Mouse (Mus musculus): ENCODE results near the gene E130114P18Rik. TPM values are rescaled to one million over a fixed set of nuclear protein-coding genes. Genes with fewer than 3 reads are reported as not detected.

E130114P18Rik gene
- total and polyA plus RNA-seq, 2 experiments from 2014 or later = 15.2 to 19.3 TPM

DNA sequence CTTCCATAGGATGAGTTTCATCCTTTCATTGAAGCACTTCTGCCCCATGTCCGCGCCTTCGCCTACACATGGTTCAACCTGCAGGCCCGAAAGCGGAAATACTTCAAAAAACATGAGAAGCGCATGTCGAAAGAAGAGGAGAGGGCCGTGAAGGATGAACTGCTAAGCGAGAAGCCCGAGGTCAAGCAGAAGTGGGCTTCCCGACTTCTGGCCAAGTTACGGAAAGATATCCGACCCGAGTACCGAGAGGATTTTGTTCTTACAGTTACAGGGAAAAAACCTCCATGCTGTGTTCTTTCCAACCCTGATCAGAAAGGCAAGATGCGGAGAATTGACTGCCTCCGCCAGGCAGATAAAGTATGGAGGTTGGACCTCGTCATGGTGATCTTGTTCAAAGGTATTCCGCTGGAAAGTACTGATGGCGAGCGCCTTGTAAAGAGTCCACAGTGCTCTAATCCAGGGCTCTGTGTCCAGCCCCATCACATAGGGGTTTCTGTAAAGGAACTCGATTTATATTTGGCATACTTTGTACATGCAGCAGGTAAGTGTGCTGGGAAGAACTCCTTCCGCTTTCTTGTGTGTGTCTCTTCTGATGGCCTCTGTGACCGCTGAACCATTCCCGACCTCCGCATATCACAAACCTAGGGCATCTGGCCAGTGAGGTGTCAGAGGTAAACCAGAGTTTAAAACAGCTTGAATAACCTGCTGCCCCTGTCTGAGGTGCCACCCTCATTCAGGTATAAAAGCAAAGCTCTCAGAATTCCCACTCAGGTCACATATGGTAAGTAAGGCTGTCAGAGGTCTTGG lies 5.4 kb upstream of the E130114P18Rik start:
- no peak overlapping the region for H3K27ac ChIP-seq (ENCODE audit: low read depth, low read length)

DNA sequence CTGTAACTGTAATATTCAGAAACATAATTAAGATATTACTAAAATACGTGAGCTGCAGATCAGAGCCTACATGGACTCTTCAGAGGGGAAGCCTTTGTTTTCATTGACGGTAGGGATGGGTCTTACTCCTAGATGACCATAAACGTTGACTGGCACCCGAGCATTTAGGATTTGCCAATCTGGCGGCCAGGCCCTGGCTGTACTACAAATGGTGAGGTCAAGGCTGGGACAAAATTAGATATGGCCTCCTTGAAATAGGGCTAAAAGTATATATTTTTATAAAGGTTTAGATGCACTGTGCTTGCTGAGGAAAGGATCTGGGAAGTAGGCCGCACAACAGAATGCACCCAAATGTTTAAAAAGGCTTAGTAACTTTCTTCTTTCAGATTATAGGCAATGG lies 4.6 kb upstream of the E130114P18Rik start:
- Histone ChIP-seq H3K9ac (no peak overlapping the region), H3K9me3 (ENCODE audit: low read length) (no peaks in the 10 kb centered on the region), H3K27me3 (ENCODE audit: insufficient read depth, low read length) (no peaks in the 10 kb centered on the region), H3K36me3 (ENCODE audit: insufficient read depth) (no peaks in the 10 kb centered on the region), H3K27ac (ENCODE audit: low read depth, low read length) (peak overlapping the region; percentile 0; the same call in 1 of the 2 replicates), H3K4me1 (ENCODE audit: insufficient read depth) (peaks cover under 1% of the 10 kb centered on the region; the same call in 1 of the 2 replicates), H3K4me3 (ENCODE audit: low read depth, low read length) (no peak overlapping the region), H3K4me2 (ENCODE audit: low read depth) (peak overlapping the region; percentile 33)
- 64% methylated on average over 6 of the region's 6 CpGs for WGBS
- no peak for TF ChIP-seq CTCF (IDR thresholded peaks at IDR 0.05; ENCODE audit: low read depth)
- ATAC-seq (no peak), DNase-seq (peak; percentile 23)

More for the DNA sequence above, 5.4 kb upstream of the E130114P18Rik start:
- ATAC-seq = no peak
- peak overlapping the region; percentile 33 for H3K4me2 ChIP-seq (ENCODE audit: low read depth)
- TF ChIP-seq CTCF (IDR thresholded peaks at IDR 0.05; ENCODE audit: low read depth) = no peak
- H3K4me1 ChIP-seq (ENCODE audit: insufficient read depth) = peaks cover 3% of the 10 kb centered on the region; the same call in 1 of the 2 replicates
- no peaks in the 10 kb centered on the region for H3K27me3 ChIP-seq (ENCODE audit: insufficient read depth, low read length)
- H3K36me3 ChIP-seq (ENCODE audit: insufficient read depth) = no peaks in the 10 kb centered on the region
- DNase-seq = peak; percentile 12
- H3K9me3 ChIP-seq (ENCODE audit: low read length) = no peaks in the 10 kb centered on the region
- 87% methylated on average over 26 of the region's 26 CpGs for WGBS
- H3K9ac ChIP-seq = no peak overlapping the region
- H3K4me3 ChIP-seq (ENCODE audit: low read depth, low read length) = no peak overlapping the region

DNA sequence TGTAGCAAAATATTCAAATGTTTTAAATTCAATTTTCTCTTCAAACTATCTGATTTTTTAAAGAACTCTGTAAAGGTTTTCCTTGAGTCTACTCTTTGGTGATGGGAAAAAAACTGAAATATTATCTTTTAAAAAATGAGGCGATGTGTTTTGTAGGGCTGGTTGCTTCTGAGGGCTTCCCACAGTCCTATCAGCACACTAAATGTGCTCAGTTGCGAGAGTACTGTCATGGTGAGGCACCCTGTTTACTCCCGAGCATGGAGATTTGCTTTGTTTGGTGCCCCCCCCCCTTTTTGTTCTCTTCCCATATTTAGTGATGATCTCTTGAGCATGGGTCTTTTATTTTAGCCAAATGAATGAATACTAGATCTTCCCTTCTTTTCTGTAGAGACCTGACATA lies 4.2 kb upstream of the E130114P18Rik start:
- no peaks in the 10 kb centered on the region for H3K36me3 ChIP-seq (ENCODE audit: insufficient read depth)
- H3K9me3 ChIP-seq (ENCODE audit: low read length) = no peaks in the 10 kb centered on the region
- peak overlapping the region; percentile 33 for H3K4me2 ChIP-seq (ENCODE audit: low read depth)
- 64% methylated on average over 3 of the region's 3 CpGs for WGBS
- DNase-seq = peak; percentile 17
- no peak for TF ChIP-seq CTCF (IDR thresholded peaks at IDR 0.05; ENCODE audit: low read depth)
- no peak for ATAC-seq
- no peaks in the 10 kb centered on the region for H3K27me3 ChIP-seq (ENCODE audit: insufficient read depth, low read length)
- H3K4me1 ChIP-seq (ENCODE audit: insufficient read depth) = no peaks in the 10 kb centered on the region
- H3K9ac ChIP-seq = 0 out of 2 replicates have a peak overlapping the region, but pooled peaks have one; percentile 10
- H3K4me3 ChIP-seq (ENCODE audit: low read depth, low read length) = no peak overlapping the region
- H3K27ac ChIP-seq (ENCODE audit: low read depth, low read length) = peak overlapping the region; percentile 0; the same call in 1 of the 2 replicates

DNA sequence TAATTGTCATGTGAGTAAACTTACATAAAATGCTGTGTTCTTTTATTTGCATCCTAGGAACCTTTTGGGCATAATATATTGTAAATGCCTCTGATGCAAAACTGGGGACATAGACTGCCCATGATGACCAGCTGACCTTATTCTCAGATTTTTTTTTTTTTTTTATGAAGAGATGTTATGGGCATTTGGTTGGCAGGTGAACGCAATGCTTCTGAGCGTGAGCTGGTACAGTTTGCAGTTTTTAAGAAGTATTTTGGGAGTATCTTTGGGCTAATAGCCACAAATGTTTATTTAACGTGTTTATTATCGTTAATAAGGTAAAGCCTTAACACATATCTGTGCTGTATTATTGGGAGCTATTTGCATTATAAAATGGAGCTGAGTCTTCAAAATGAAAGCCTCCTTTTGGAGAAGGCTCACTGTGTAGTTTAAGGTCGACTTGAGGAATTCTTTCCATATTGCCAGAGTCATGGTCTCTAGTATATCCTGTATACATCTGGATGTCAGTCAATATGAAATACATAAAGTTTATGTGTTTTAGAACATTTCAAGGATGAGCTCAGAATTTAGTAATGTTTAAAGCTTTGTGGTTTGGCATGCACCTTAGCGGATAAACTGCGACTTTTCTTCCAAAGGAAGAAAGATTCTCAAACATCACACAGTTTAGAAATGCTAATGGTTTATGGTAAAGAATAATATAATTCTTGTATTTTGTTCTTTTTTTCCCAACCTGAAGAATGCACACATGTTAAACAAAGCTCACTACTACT lies 3.0 kb upstream of the E130114P18Rik start:
- no peak for TF ChIP-seq CTCF (IDR thresholded peaks at IDR 0.05; ENCODE audit: low read depth)
- no peaks in the 10 kb centered on the region for H3K27me3 ChIP-seq (ENCODE audit: insufficient read depth, low read length)
- H3K9me3 ChIP-seq (ENCODE audit: low read length) = no peaks in the 10 kb centered on the region
- peak overlapping the region; percentile 16; the same call in 1 of the 2 replicates for H3K27ac ChIP-seq (ENCODE audit: low read depth, low read length)
- H3K4me3 ChIP-seq (ENCODE audit: low read depth, low read length) = peak overlapping the region; percentile 78; the same call in 1 of the 2 replicates
- ATAC-seq = no peak
- H3K36me3 ChIP-seq (ENCODE audit: insufficient read depth) = no peaks in the 10 kb centered on the region
- 44% methylated on average over 7 of the region's 7 CpGs for WGBS
- 0 out of 2 replicates have a peak, but pooled peaks cover 2% of the 10 kb centered on the region for H3K4me1 ChIP-seq (ENCODE audit: insufficient read depth)
- H3K9ac ChIP-seq = peak overlapping the region; percentile 82; the same call in 1 of the 2 replicates
- DNase-seq = peak; percentile 38
- peak overlapping the region; percentile 82 for H3K4me2 ChIP-seq (ENCODE audit: low read depth)

DNA sequence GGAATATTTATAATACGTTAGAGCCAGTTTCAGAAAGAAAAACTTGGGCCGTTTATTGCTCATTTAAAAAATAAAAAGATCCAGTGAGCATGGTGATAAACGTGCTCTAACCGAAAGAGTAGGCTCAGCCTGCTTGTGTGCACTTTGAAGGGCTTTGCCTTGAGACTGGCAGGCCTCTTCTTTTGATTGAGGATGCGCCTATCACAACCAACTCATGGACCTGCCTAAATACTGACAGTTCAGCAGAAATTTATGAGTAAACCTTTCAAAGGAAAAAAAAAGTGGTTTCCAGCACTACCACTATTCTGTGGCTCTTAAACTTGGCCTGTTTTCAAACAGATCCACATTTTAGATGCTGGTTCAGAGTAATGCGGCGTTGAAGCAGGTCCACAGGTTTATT lies 2.1 kb upstream of the E130114P18Rik start:
- Histone ChIP-seq H3K4me3 (ENCODE audit: low read depth, low read length) (peak overlapping the region; percentile 78), H3K9ac (peak overlapping the region; percentile 82), H3K4me1 (ENCODE audit: insufficient read depth) (0 out of 2 replicates have a peak, but pooled peaks cover 10% of the 10 kb centered on the region), H3K27ac (ENCODE audit: low read depth, low read length) (peak overlapping the region; percentile 73), H3K4me2 (ENCODE audit: low read depth) (peak overlapping the region; percentile 82), H3K9me3 (ENCODE audit: low read length) (no peaks in the 10 kb centered on the region), H3K27me3 (ENCODE audit: insufficient read depth, low read length) (no peaks in the 10 kb centered on the region; the same call in 1 of the 2 replicates), H3K36me3 (ENCODE audit: insufficient read depth) (no peaks in the 10 kb centered on the region)
- ATAC-seq (no peak), DNase-seq (no peak)
- no peak for TF ChIP-seq CTCF (IDR thresholded peaks at IDR 0.05; ENCODE audit: low read depth)
- 29% methylated on average over 7 of the region's 7 CpGs for WGBS

DNA sequence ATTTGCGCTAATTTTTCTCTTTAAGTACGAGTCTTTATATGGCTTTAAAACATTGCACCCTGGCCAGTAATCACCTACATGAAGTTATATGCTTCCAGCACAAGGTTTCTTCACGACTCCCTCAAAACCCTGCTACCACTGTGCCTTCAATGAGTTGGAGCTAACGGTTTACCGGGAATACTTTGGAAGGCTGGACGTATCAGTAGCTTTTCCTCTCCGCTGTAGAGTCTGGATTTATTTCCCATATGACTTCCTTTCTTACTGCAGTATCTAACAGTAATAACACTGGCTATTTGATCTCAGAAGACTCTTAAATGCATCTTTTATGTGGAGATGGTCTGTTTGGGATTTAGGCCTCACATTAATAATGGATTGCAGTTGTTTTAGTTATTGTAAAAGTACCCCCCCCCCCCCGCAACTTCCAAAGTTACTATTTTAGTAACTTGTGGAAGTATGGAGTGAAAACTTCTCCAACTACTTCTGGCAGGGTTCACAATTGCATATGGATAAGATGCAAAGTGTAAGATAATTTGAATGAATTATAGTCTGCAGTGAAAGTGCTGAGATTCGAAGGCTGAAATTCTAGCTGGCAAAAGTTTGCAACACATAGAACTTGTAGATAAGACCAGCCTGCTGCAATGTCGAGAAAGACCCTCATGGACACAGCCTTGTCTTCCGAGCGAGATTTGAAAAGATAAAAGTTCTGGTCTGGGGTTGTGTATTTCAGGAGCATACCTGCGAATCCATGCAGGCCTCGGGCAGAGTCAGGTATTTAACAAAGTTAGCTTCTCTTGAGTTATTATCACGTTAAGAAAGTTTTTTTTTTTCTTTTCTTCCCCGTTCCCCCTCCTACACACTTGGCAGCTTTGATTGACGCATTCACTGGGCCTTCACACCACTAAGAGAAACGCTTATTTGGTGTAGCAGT lies 1.4 kb upstream of the E130114P18Rik start:
- H3K27me3 ChIP-seq (ENCODE audit: insufficient read depth, low read length) = no peaks in the 10 kb centered on the region; the same call in 1 of the 2 replicates
- 12% methylated on average over 18 of the region's 18 CpGs for WGBS
- H3K9ac ChIP-seq = peak overlapping the region; percentile 82
- peak overlapping the region; percentile 82 for H3K4me2 ChIP-seq (ENCODE audit: low read depth)
- H3K36me3 ChIP-seq (ENCODE audit: insufficient read depth) = no peaks in the 10 kb centered on the region
- H3K9me3 ChIP-seq (ENCODE audit: low read length) = no peaks in the 10 kb centered on the region
- DNase-seq (peak; percentile 67), ATAC-seq (no peak)
- H3K4me3 ChIP-seq (ENCODE audit: low read depth, low read length) = peak overlapping the region; percentile 78
- TF ChIP-seq CTCF (IDR thresholded peaks at IDR 0.05; ENCODE audit: low read depth) = no peak
- H3K4me1 ChIP-seq (ENCODE audit: insufficient read depth) = 0 out of 2 replicates have a peak, but pooled peaks cover 10% of the 10 kb centered on the region
- H3K27ac ChIP-seq (ENCODE audit: low read depth, low read length) = peak overlapping the region; percentile 87

All from forebrain, postnatal 0 days (tissue).